Mouse (Mus musculus) embryonic facial prominence, embryonic 12.5 days (tissue): ENCODE results near the gene Dnajb7. TPM values are rescaled to one million over a fixed set of nuclear protein-coding genes. Genes with fewer than 3 reads are reported as not detected.
"Not testable (repeated sequence)": the region's sequence is repeated elsewhere in the genome, so short reads cannot be mapped to it uniquely, and the experiment has no call there.

Experiments
- ATAC-seq: fragments of 200-750 bp; cut with Nextera tagmentation; 2 replicates; pipeline ENCODE4 v1.8.0; 2017; ENCODE audit not compliant: insufficient number of reproducible peaks, insufficient read depth, low FRiP score, low TSS enrichment
- H3K27ac ChIP-seq: fragments of 300-500 bp; sonication (generic); 2 replicates; pipeline ENCODE4 v1.5.1; 2016; ENCODE audit warnings: mild to moderate bottlenecking
- H3K27me3 ChIP-seq: fragments of 300-500 bp; sonication (generic); 2 replicates; pipeline ENCODE4 v1.6.1; 2016; ENCODE audit warnings: mild to moderate bottlenecking, moderate library complexity
- H3K36me3 ChIP-seq: fragments of 300-500 bp; sonication (generic); 2 replicates; pipeline ENCODE4 v1.6.1; 2016; ENCODE audit warnings: mild to moderate bottlenecking
- H3K4me1 ChIP-seq: fragments of 300-500 bp; sonication (generic); 2 replicates; pipeline ENCODE4 v1.6.1; 2016
- H3K4me2 ChIP-seq: fragments of 300-500 bp; sonication (generic); replicated peaks from 2 replicates; pipeline ENCODE4 v1.6.1; 2016; ENCODE audit warnings: mild to moderate bottlenecking, moderate library complexity
- H3K4me3 ChIP-seq: fragments of 300-500 bp; sonication (generic); 2 replicates; pipeline ENCODE4 v1.5.1; 2016; ENCODE audit warnings: mild to moderate bottlenecking
- H3K9ac ChIP-seq: fragments of 300-500 bp; sonication (generic); 2 replicates; pipeline ENCODE4 v1.6.1; 2016; ENCODE audit warnings: mild to moderate bottlenecking, moderate library complexity
- H3K9me3 ChIP-seq: fragments of 300-500 bp; sonication (generic); 2 replicates; pipeline ENCODE4 v1.6.1; 2016; ENCODE audit warnings: mild to moderate bottlenecking, moderate library complexity
- WGBS: fragments of 180-500 bp; shearing (Covaris S2); methylation state at CpG from one replicate; pipeline ENCODE4 v1.1.7; 2016; 5-methylcytosine and 5-hydroxymethylcytosine counted together
- polyA plus RNA-seq: library from polyadenylated mRNA; unstranded; fragments of >200 nt; fragmentation: Nextera tagmentation; extraction: Ambion mirVana; gene quantifications from 2 replicates; pipeline ENCODE4 v1.2.1, GENCODE M21; 2016

Gene Dnajb7
- 2.8 and 3.2 TPM in 2 replicates for polyA plus RNA-seq

DNA sequence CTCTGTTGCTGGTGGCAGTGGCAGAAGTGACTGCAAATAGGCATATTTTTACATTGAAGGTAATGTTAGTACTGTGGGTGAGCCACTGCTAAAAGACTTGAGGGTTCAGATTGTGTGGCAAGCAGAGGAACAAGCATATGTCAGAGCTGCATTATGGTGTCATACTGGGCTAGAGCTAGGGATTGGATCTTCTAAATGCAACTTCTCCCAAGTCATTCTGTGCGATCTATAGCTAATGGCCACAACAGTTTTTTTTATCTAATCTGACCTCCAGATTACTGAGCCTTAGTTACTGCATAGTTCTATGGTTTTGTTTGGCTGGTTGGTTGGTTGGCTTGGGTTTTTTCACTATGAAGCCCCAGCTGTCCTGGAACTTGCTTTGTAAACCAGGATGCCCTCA, at the start of gene Dnajb7:
TSS of gene Dnajb7 (minus strand) at position 101 of the 400 bp plus-strand sequence.
- Histone ChIP-seq H3K27ac (no peak within 1 kb of the TSS), H3K9me3 (no peaks in the 10 kb centered on the region), H3K4me2 (no peak within 1 kb of the TSS), H3K27me3 (no peaks in the 10 kb centered on the region), H3K4me3 (no peak within 1 kb of the TSS), H3K4me1 (no peaks in the 10 kb centered on the region), H3K9ac (no peak within 1 kb of the TSS), H3K36me3 (no peaks in the 10 kb centered on the region)
- ATAC-seq: no peak
- WGBS: 92% methylated on average over 1 of the region's 1 CpGs

GRCm38 (mm10) chr15:81448463-81448862, 40.4 kb upstream of the Dnajb7 start:
- Histone ChIP-seq H3K4me1 (no peaks in the 10 kb centered on the region), H3K4me2 (no peak overlapping the region), H3K27ac (no peak overlapping the region), H3K36me3 (peaks cover 17% of the 10 kb centered on the region), H3K27me3 (no peaks in the 10 kb centered on the region), H3K9ac (no peak overlapping the region), H3K9me3 (no peaks in the 10 kb centered on the region), H3K4me3 (no peak overlapping the region)
- WGBS: 46% methylated on average over 3 of the region's 3 CpGs
- no peak for ATAC-seq

DNA sequence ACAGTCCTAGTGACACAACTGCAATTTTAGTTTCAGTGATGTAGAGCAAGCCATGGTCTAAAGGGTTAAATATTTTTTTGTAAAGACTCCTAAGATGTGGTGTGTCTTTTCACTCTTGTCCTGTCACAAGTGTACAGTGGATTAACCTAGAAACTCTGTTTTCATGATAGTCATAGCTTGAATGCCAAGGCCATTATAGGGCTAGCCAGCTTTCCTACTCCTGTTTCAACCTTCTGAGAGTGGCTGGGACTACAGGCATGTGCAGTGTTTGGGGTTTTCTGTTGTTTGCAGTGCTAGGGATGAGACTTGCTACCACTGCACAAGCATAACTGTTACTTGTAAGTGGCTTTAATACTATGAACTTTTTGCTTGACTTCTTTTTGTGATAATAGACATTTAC, 31.1 kb upstream of the Dnajb7 start:
- H3K36me3 ChIP-seq: peaks cover 20% of the 10 kb centered on the region; the same call in 1 of the 2 replicates
- H3K27me3 ChIP-seq: no peaks in the 10 kb centered on the region
- H3K9ac ChIP-seq: no peak overlapping the region
- no peak overlapping the region for H3K4me2 ChIP-seq
- no peak overlapping the region for H3K27ac ChIP-seq
- H3K9me3 ChIP-seq: no peaks in the 10 kb centered on the region
- H3K4me1 ChIP-seq: no peaks in the 10 kb centered on the region
- no peak overlapping the region for H3K4me3 ChIP-seq
- ATAC-seq: no peak

GRCm38 (mm10) chr15:81438345-81438744, 30.2 kb upstream of the Dnajb7 start:
- Histone ChIP-seq H3K4me3 (no peak overlapping the region), H3K4me1 (no peaks in the 10 kb centered on the region), H3K36me3 (peaks cover 20% of the 10 kb centered on the region; the same call in 1 of the 2 replicates), H3K4me2 (no peak overlapping the region), H3K9me3 (no peaks in the 10 kb centered on the region), H3K27me3 (no peaks in the 10 kb centered on the region), H3K9ac (no peak overlapping the region), H3K27ac (no peak overlapping the region)
- no peak for ATAC-seq
- 96% methylated on average over 1 of the region's 1 CpGs for WGBS

DNA sequence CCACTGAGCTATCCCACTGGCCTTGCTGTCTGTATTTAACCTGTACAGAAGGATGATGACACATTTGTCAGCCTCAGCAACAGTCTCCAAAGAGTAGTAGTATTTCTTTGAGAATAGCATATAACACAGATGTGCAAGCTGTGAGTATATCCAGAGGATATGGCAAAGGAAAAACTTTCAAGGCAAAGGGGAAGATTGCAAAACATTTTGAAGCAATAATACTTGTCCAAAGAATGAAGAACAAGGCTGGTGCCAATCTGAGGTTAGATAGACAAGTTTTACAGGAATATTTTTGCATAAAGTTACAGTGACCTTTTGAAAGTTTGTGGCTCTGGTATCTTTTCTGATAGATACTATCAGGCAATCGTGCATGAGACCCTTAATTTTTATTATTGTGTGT, 23.1 kb upstream of the Dnajb7 start:
- Histone ChIP-seq H3K36me3 (peaks cover 21% of the 10 kb centered on the region), H3K27ac (no peak overlapping the region), H3K4me3 (no peak overlapping the region), H3K9ac (no peak overlapping the region), H3K9me3 (no peaks in the 10 kb centered on the region), H3K27me3 (no peaks in the 10 kb centered on the region), H3K4me2 (no peak overlapping the region), H3K4me1 (no peaks in the 10 kb centered on the region)
- no peak for ATAC-seq
- 86% methylated on average over 1 of the region's 1 CpGs for WGBS

- Histone ChIP-seq H3K27me3 (no peaks in the 10 kb centered on the region), H3K4me1 (no peaks in the 10 kb centered on the region), H3K27ac (no peak overlapping the region), H3K9ac (no peak overlapping the region), H3K9me3 (no peaks in the 10 kb centered on the region), H3K4me3 (no peak overlapping the region), H3K4me2 (no peak overlapping the region), H3K36me3 (peaks cover 21% of the 10 kb centered on the region)
- 93% methylated on average over 2 of the region's 2 CpGs for WGBS
- ATAC-seq: no peak
Measured at GRCm38 (mm10) chr15:81427947-81428346, 19.8 kb upstream of the Dnajb7 start.

- Histone ChIP-seq H3K4me1 (no peaks in the 10 kb centered on the region), H3K4me2 (no peak overlapping the region), H3K9ac (no peak overlapping the region), H3K4me3 (no peak overlapping the region), H3K36me3 (peaks cover 7% of the 10 kb centered on the region), H3K27me3 (no peaks in the 10 kb centered on the region), H3K9me3 (no peaks in the 10 kb centered on the region), H3K27ac (no peak overlapping the region)
- no peak for ATAC-seq
- 83% methylated on average over 3 of the region's 3 CpGs for WGBS
Measured at GRCm38 (mm10) chr15:81425311-81425710, 17.2 kb upstream of the Dnajb7 start.

DNA sequence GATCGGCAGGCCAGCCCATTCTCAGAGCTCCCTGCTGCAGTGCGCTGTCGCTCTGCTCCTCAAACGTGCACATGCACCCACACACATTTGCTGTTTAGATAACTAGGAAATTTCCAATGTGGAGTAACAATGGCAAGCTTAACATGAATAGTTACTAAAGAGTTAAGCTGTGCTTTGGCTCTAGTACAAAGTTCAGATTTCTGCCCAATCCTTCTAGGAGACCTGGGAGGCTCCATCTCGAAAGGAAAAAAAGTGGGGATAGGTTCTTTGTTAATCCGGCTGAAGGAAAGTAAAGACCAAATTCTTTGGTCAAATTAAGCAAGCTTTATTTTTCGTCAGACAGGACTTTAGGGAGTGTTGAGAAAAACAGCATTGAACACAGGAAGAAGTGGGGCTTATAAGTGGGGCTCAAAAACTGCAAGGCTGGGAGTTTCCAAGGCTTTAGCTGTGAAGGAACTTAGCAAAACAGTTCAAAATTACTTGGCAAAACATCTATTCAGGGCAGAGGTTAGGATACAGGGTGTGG, 14.1 kb upstream of the Dnajb7 start:
- Histone ChIP-seq H3K27me3 (no peaks in the 10 kb centered on the region), H3K4me3 (no peak overlapping the region), H3K9me3 (no peaks in the 10 kb centered on the region), H3K27ac (no peak overlapping the region), H3K4me1 (no peaks in the 10 kb centered on the region), H3K9ac (no peak overlapping the region), H3K4me2 (no peak overlapping the region), H3K36me3 (no peaks in the 10 kb centered on the region; the same call in 1 of the 2 replicates)
- WGBS: 74% methylated on average over 7 of the region's 7 CpGs
- ATAC-seq: no peak

DNA sequence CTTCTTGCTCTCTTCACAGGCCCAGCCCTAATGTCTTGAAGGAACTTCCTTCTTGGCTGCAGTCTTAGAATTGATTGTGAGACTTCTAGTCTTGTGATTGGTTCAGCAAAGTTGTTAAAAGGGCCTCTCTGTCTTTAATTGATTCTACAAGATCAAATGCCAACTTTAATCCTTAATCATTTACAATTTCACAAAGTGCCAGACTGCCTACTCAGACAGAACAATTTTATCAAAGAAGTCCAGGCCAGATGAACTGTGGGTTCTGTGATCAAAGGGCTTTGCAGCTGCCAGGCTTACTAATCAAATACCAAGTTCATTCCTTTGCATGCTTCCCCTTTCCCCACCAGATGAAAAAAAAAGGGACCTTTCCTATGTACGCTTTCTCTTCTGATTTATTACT, 13.4 kb upstream of the Dnajb7 start:
- no peaks in the 10 kb centered on the region for H3K9me3 ChIP-seq
- no peak overlapping the region for H3K27ac ChIP-seq
- H3K4me3 ChIP-seq: no peak overlapping the region
- no peak overlapping the region for H3K9ac ChIP-seq
- H3K4me1 ChIP-seq: peaks cover 5% of the 10 kb centered on the region; the same call in 1 of the 2 replicates
- no peaks in the 10 kb centered on the region for H3K27me3 ChIP-seq
- no peak overlapping the region for H3K4me2 ChIP-seq
- 76% methylated on average over 1 of the region's 1 CpGs for WGBS
- no peaks in the 10 kb centered on the region; the same call in 1 of the 2 replicates for H3K36me3 ChIP-seq
- no peak for ATAC-seq

GRCm38 (mm10) chr15:81418065-81418464, 10.0 kb upstream of the Dnajb7 start:
- ATAC-seq: no peak
- no peak overlapping the region for H3K4me2 ChIP-seq
- H3K4me3 ChIP-seq: no peak overlapping the region
- 82% methylated on average over 4 of the region's 4 CpGs for WGBS
- no peak overlapping the region for H3K27ac ChIP-seq
- no peaks in the 10 kb centered on the region; the same call in 1 of the 2 replicates for H3K36me3 ChIP-seq
- H3K4me1 ChIP-seq: peaks cover 8% of the 10 kb centered on the region; the same call in 1 of the 2 replicates
- no peaks in the 10 kb centered on the region for H3K9me3 ChIP-seq
- H3K9ac ChIP-seq: no peak overlapping the region
- no peaks in the 10 kb centered on the region for H3K27me3 ChIP-seq

- not testable (repeated sequence) for H3K36me3 ChIP-seq, H3K27me3 ChIP-seq, H3K27ac ChIP-seq, H3K4me1 ChIP-seq, H3K9me3 ChIP-seq
- WGBS: 4% methylated on average over 22 of the region's 22 CpGs
- Histone ChIP-seq H3K4me3 (peak overlapping the region; percentile 27), H3K9ac (peak overlapping the region; percentile 11; the same call in 1 of the 2 replicates), H3K4me2 (peak overlapping the region; percentile 43)
- peak; percentile 60; the same call in 1 of the 2 replicates for ATAC-seq
Measured at GRCm38 (mm10) chr15:81416763-81417310, 8.7 kb upstream of the Dnajb7 start.

GRCm38 (mm10) chr15:81405008-81405407, 3.1 kb downstream of the Dnajb7 start:
- 87% methylated on average over 3 of the region's 3 CpGs for WGBS

More at GRCm38 (mm10) chr15:81405008-81405407, 3.1 kb downstream of the Dnajb7 start:
- Histone ChIP-seq H3K9ac (no peak overlapping the region), H3K36me3 (no peaks in the 10 kb centered on the region), H3K4me3 (no peak overlapping the region), H3K27me3 (no peaks in the 10 kb centered on the region), H3K9me3 (no peaks in the 10 kb centered on the region), H3K4me2 (no peak overlapping the region), H3K4me1 (peaks cover 6% of the 10 kb centered on the region; the same call in 1 of the 2 replicates), H3K27ac (no peak overlapping the region)
- ATAC-seq: no peak
